Mouse (Mus musculus) ovary, adult 18-20 months (tissue): Measurements from ENCODE around the gene Hist1h2aa.

Experiments
- DNase-seq: peaks from one replicate; pipeline ENCODE4 v3.0.0; 2022; ENCODE audit warnings: low spot score, mixed read lengths

Hist1h2aa gene

DNA sequence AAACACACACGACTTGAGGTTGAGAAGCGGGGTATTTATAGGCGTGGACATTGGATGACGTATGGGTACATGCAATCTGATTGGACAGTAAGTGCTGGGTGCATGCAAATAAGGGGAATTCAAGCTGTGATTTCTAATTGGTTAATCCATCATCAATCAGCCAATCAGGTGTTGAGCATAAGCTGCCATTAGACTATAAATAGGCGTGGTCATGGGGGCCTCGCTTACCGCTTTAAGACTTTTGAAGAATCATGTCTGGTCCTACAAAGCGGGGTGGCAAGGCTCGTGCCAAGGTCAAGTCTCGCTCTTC lies at the start of gene Hist1h2aa:
Gene Hist1h2aa (plus strand): TSS at position 252 of the 310 bp plus-strand sequence.
- DNase-seq, result no peak

DNA sequence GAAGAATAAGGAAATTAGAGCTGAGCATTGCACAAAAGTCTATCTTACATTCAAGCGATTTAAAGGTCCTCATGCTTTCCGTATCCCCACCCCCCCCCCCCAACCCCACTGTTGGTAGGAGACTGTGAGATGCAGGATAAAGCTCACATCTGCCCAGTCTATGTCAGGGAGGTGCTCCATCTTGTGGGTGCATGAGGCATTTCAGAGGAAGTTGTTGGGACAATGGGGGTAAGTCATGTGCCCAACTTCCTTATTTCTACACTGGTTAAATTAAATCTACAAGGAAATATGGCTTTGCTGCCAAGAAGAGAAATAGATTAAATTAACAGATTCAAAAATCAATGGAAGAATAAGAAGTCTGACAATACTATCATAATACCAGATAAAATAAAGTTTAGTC lies 48.7 kb upstream of the Hist1h2aa start:
- DNase-seq, result no peak

DNA sequence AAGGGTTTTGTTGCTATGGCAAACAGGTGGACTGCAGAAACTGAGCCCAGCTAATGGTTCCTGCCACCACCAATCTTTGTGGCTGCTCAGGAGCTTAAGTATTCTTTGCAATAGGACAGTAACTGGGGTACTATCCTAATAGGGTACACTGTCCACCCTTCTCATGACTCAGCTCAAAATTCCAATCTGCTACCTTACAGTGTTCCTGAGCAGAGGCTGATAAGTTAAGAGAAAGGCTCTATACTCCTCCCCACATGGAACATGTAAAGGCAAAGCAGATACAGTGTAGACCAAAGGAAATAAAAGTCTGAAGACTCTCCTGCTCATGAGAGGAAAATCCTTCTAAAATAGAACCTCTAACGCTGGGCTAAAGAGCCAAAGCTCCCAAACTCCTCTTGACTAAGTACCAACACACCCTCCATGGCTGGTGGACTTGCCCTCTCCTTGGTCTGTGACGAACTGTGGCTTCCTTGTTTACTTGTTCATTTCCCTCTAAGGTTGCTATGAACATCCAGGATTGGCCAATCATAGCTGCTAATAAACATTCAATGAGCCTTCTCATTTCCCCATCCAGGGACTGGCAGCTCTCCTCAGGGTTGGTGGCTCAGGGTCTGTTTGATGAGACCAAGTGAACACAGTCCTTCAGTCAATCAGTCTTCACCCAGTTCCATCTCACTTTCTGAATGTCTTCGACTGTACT lies 47.1 kb upstream of the Hist1h2aa start:
- no peak for DNase-seq

DNA sequence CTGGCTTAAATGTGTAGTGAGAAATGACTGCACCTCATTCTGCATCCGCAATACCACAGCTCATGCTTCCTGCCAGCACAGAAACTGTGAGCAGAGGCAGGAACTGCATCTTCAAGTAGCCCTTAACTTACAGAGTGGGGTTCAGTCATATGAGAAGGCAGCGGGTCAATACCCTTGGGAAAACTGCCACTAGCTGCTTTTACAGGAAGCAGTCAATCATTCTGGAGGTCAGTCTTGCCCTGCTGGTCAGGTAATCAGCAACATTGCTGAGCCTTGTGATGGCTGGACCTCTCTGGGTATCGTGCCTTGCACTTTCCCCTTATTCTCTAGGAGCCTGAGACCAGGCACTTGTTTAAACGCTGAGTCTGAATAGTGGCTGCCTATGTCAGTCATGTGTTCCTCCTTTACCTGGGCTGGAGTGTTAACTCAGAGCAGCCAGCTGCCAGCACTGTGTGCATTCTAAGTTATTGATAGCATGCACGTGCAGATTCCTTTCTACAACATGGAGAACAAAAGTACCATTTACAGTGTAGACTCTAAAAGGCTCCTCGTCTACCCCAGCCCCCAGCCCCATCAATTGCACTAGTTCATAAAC lies 45.2 kb upstream of the Hist1h2aa start:
- DNase-seq, result no peak

DNA sequence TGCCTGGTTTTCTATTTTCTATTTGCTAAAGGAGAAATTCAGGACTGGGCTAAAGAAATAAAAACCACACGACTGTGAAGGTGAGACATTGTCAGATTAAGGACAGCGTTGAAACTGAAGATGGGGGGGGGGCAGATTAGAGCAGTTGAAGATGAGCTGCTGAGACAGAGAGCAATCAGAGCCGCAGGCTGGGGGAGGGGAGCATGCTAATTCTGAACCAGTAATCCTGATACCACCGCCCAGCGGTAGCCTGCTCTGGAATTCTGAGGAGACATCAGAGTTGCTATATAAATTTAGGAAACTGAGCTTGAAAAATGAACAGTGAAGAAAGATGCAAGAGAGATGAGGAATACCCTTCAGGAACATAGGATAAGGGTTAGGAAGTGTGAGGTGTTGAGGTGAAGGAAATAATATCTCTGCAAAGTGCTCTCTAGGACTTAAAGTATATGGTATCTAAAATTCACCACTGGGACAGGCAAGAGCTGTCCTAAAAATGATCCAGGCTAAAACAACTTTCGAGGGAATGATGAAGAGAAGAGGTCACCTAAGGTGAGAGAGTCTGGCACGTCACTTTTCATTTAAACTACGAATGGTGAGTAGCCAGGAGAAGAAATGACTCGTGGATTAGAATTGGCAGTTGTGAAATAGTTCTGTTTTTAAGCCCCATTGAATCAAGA lies 41.5 kb upstream of the Hist1h2aa start:
- DNase-seq, result no peak

DNA sequence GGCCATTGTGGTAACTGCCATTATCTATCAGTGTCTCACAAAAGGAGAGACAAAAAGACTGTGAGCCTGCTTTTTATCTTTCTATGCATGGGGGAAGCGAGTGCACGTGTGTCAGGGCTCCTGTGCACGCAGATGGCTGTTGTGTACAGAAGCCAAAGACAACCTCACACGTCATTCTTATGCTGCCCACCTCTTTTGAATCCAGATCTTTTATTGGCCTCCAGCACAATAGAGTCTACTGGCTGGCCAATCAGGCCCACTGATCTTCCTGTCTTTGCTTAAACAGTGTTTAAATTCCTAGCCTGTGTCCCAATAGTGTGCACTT lies 41.0 kb upstream of the Hist1h2aa start:
- DNase-seq, result no peak

DNA sequence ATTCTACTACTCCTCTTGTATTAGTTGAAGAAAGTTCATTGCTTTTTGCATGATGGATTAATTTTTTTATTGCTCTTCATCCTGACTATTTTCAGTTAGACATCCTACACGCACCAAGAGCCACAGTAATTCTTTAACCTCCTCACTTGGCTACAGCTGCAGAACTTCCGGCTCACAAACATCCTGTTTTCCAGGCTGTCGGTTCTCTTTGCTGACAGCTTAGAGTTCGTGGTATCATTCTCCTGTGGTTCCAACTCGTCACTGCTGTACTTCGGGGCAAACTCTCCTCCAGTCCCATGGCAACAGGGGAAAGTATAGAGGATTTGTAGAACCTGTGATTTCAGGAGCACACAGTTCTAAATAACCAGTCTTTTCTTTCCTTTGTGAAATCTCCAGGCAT lies 36.0 kb upstream of the Hist1h2aa start:
- no peak for DNase-seq

DNA sequence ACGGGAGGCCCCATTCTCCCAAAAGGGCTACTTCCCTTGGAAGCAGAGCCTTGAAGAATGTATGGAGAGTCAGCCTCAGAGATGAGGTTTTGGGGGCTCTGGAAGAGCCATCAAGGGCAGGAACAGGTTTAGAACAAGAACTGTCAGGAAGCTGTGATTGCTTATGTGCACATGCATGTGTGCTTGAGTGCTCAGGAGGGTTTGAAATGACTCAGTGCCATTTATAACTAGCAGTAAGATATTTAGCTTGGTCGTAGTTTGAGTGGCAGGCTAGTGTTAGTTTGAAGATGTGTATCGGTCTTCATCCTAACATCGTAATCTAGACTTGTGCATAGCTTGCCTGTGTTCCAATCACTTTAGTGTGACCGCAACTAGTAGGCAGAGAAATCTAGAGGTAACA lies 27.4 kb upstream of the Hist1h2aa start:
- no peak for DNase-seq

DNA sequence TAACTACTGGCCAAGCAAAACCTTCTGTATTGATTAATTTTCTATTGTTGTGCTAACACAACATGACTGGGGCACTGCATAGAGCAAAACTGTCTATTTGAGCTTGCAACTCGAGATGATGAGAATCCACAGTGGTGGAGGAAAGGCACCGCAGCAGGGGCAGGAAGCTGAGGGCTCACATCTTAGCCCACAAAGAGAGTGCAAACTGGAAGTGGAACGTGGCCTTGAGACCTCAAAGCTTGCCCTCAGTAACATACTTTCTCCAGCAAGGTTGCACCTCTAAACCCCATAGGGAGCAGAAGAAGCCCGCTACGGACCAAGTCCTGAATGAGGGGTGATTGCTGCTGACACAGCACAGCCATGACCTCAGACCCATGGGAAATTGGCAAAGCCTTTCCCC lies 24.1 kb upstream of the Hist1h2aa start:
- no peak for DNase-seq

DNA sequence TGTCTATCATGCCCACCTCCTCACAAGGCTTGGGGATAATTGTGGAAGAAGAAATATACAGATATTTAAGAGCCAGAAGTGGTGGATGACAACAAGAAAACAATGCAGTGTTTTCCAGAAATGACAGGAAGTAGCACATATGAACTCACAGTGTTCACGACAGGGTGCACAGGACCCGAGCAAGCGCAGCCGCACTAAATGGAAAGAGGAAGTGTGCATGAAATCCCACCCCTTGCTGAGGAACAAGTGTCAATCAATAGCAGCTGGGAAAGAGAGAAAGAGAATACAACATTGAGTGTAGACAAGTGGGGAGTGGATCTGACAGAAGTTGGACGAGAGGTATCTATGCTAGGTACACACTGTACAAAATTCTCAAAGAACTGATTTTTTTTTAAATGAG lies 22.9 kb upstream of the Hist1h2aa start:
- DNase-seq, result no peak

DNA sequence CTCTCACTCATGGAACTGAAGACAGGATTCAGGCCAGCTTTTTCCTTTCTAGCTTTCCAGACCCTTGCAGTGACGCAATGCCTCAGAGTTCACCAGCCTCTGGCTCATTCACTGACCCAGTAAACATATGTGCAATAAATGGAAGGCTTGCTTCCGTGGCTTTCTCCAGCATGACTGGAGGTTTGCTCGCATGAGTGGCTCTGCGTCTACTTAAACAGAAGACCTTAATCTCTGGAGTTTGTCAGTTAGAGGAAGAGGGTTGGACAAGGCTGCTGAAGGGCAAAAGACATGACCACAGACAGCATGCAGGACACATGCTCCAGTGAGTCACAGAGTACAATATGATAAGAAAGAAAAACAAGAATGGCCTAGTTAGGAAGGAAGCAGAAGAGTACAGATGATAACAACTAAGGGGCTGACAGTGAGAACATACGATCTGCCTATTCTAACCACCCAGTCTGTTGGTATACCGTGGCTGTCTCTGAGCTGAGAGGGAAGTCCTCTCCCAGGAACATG lies 20.4 kb upstream of the Hist1h2aa start:
- DNase-seq, result no peak

DNA sequence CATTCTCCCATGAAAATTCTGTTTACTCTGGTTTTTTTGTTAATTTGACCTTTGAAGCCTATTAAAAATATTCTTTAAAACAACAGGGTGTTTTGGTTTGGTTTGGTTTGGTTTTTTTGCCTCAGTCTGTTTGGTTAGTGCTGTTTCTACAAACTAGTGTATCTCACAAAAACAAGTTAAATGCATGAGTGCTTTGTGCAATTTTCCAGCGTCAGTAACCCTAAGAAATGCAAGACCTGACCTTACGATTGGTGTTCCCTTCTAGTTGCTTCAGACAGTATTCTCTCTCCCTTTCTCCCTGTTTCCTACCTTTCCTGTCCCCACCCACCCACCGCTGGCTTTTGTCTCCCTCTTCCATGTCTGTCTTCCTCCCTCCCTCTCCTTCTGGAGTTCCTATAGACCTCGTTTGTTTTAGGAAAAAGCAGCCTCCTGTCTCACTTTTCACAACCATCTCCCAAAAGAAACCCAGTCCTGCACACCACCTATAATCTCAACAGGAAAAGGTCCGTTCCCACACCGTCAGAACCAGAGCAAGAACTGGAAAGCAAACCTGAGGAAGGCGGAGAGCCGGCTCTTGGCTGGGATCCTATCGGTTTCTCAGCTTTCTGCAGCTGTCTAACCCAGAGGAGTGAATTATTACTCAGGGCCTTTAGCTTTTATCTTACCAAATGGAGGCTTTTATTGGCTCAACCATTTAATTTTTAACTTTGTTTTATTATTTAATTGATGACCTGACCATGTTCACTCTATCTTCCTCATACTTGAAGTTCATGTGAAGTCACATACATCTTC lies 19.7 kb upstream of the Hist1h2aa start, which contains the start of gene Slc17a4:
Gene Slc17a4 (minus strand): TSS at position 634 of the 792 bp plus-strand sequence.
- DNase-seq, result no peak

DNA sequence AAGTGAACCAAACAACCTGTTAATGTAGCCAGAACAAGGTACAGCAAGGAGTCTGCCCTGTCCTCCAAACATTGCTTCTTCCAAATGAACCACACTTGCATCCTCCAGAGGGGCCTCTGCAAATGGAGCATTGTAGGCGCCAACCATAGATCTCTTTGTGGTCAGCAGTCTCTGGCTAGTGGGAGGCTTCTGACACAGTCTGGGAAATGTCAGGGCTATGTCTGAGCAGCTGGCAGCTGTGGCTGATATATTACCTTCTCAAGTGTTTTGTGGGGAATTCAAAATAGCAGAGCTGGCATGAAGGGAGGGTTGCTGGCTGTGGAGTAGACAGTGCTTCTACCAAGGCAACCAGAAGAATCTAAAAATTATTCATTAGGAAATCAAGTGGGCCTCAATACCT lies 18.1 kb upstream of the Hist1h2aa start:
- no peak for DNase-seq

DNA sequence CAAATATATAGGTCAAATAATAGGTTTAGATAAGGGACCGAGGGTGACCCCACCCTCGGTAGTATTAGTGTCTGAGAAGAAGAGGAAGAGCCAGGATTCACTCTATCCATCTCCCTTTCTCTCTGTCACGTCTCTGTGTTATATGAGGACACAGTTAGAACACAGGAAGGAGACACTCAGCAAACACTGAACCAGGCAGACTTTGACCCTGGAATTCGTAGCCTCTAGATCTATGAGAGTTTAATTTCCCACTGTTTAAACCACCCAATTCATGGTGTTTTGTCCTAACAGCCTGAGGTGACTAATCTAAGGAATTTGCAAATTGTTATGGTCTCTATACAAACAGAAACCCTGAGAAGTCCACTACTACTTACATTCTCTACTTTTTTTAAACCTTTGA lies 16.6 kb upstream of the Hist1h2aa start:
- no peak for DNase-seq

DNA sequence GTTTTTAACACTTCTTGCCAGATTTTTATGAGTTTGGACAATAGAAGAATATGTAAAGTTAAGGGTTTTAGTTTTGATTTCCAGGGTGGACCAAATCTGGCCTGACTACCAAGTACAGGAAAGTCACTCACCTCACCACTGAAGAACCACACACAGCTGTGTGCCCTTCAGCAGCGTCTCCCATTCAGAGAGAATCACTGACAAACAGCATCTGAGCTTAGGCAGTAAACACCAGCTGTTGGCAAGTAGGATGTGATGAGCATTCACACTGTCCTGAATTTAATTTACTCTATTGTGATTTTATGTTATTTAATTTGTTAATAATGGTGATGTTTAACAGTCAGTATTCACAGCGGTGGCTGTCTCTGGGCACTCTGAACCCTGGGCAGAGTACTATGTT lies 8.5 kb upstream of the Hist1h2aa start:
- DNase-seq, result no peak

DNA sequence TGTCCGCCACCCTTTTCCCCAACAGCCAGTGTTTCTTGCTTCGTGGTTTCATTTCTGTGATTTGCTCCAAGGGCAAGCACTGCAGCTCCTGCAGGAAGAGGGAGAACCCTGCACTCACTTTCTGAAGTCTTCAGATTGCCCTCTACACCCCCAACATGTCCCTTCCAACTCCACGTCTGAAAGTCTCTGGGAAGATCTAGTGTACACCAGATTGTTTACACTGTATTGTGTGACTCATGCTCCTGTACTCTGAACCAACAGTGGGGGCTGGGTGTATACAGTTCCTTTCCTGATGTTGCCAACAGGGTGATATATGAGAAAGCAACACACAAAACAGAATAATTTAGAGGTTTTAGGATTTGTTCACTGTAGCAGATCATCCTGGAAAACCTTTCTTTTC lies 5.6 kb upstream of the Hist1h2aa start:
- no peak for DNase-seq

DNA sequence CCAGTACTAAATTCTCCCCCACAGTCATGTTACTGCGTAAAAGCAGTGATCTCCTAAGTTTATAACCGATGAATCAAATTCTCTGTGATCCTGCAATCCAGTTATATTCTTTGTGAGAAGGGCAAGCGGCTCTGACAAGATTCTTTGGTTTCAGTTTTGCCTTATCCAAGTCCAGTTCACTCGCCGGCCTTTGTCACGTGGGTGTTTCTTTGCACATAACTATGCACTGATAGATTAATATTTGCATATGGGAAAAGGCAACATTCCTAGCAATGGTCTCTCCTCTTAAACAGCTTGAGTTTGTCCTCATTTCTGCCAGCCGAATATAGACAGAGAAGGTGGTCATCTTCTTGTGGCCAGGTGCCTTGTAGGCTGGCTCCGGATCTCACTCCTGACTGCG lies 3.8 kb upstream of the Hist1h2aa start:
- DNase-seq, result no peak

DNA sequence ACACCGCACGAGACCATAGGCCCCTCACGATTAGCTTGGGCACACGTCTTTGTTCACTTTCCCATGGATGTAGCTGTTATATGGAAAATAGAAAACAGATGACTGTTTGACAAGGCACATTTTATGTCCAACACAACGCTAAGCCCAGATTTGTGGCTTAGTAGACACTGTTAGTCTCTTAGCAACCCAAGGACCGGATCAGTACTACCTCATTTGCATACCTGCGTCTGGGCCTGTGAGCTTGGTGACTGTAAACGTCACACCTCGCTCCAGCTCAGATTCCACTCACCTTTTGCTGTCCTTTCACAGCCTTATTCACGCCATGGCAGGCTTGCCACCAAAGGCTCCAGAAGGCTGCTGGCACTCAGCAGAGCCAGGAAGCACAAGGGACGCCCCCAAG lies 3.4 kb upstream of the Hist1h2aa start:
- DNase-seq, result no peak

DNA sequence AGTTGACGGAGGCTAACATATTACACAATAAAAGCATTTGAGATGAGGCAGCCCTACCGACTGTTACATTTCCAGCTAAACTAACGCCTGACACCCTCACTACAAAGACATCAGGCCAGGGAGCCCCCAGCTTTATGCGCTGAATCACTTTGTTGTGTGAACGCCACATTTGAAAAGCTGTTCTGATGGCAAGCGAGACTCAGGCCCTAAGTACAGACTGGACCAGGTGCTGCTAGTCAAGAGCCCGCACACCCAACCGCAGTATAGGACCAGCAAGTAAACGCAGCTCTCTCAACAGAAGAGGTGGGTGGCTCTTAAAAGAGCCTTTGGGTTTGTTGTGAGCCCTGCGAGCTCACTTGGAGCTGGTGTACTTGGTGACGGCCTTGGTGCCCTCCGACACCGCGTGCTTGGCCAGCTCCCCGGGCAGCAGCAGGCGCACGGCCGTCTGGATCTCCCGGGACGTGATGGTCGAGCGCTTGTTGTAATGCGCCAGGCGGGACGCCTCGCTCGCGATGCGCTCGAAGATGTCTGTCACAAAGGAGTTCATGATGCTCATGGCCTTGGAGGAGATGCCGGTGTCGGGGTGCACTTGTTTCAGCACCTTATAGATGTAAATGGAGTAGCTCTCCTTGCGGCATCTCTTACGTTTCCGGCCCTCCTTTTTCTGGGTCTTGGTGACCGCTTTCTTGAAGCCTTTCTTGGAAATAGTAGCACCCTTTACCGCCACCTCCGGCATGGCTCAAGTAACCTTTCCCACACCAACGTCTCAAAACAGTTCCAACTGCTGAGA lies 646 bp upstream of the Hist1h2aa start, which contains the start of gene Hist1h2ba:
Gene Hist1h2ba (minus strand): TSS at position 736 of the 790 bp plus-strand sequence.
- no peak for DNase-seq

DNA sequence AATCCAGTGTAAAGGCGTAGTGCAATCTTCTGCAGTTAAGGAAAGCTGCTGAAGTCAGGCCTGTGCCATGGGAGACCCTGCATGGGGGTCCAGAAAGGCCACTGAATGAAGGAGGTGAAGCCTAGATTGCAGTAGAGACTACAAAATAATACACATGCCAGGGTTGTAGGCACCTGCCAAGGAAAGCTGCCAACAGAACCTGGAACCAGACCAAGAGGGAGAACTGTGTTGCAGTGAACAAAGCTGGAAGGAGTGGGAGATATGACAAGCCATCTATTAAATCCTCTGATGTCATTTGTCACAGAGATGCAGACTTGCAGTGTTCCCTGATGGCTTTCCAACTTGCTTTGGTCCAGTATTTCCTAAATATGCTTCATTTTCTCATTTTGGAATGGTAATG lies 4.4 kb downstream of the Hist1h2aa start:
- no peak for DNase-seq

DNA sequence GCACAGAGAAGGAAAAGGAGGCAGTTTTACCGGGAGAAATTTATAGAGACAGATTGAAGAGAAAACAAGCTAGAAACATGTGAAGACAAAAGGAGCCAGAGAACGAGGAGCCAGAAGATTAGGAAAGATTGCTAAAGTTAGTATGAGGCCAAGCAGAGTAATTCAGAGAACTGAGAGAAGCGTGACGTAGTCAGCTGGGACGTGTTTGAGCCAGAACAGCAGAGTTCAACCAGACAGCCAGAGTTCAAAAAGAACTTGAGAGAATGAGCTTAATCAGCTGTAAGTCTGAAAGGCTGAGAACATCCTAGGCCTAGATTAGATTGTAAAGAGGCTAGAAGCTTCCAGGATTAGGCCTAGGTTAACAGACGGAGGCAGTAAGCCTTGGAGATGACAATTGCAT lies 6.0 kb downstream of the Hist1h2aa start:
- no peak for DNase-seq

DNA sequence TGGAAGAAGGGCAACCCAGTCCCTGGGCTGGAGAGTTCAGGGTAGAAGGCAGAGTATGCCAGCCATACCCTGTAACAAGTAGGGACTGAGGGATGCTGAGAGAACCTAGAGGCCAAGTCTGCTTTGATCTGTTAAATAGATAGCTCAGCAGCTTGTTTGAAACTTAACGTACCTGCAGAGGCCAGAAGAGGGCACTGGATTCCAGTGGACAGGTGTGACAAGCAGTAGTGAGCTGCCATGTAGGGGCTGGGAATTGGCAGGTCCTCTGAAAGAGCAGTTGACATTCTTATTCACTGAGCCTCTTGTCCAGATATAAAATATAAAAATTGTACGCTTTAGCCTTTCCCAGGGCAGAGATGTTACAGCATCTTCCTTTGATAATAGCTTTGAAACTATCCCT lies 8.6 kb downstream of the Hist1h2aa start:
- DNase-seq, result no peak
